Mouse (Mus musculus) CH12.LX (cell line): ENCODE measurements around the gene Zswim9. TPM values are rescaled to one million over a fixed set of nuclear protein-coding genes. Genes with fewer than 3 reads are reported as not detected.

Experiments
- DNase-seq: peaks from one replicate; pipeline ENCODE4 v3.0.0-alpha.2; 2013; ENCODE audit errors: extremely low read depth
- H3K27ac ChIP-seq: 2 replicates; pipeline ENCODE4 v1.5.1; 2012; ENCODE audit warnings: low read depth, mild to moderate bottlenecking, control low read depth, moderate library complexity; ENCODE audit not compliant: insufficient read depth
- H3K27me3 ChIP-seq: replicated peaks from 2 replicates; pipeline ENCODE3; 2012; ENCODE audit warnings: inconsistent platforms
- H3K36me3 ChIP-seq, 2 experiments: replicated peaks in 1 of 2; 2 replicates each; pipeline versions ENCODE3 to v1.6.1; 2012; ENCODE audit warnings: inconsistent platforms in 1 of 2, low read length in 1 of 2, mild to moderate bottlenecking in 1 of 2, mixed read lengths in 1 of 2, moderate library complexity in 1 of 2; ENCODE audit not compliant: control insufficient read depth in 1 of 2, insufficient read depth in 1 of 2
- H3K4me1 ChIP-seq, 2 experiments: 2 replicates each; pipeline ENCODE4 v1.6.1; 2012; ENCODE audit warnings: inconsistent platforms in 1 of 2, moderate library complexity in 1 of 2; ENCODE audit not compliant: insufficient read depth in 2 of 2, control insufficient read depth in 1 of 2
- H3K4me2 ChIP-seq: 2 replicates; pipeline ENCODE4 v1.6.1; 2012; ENCODE audit warnings: low read depth, mild to moderate bottlenecking, control low read depth; ENCODE audit not compliant: poor library complexity, insufficient read depth, severe bottlenecking
- H3K4me3 ChIP-seq, 3 experiments: fragments of 150-350 bp in 1 of 3; sonication (generic) in 1 of 3; replicated peaks in 1 of 3; 2 replicates each; pipeline versions ENCODE3 to v1.5.1; 2011 to 2012; ENCODE audit warnings: low read depth in 2 of 3, low read length in 2 of 3, mild to moderate bottlenecking in 2 of 3, moderate library complexity in 2 of 3, control low read depth in 1 of 3, improper control_type of control experiment in 1 of 3, inconsistent platforms in 1 of 3, mixed read lengths in 1 of 3; ENCODE audit not compliant: poor library complexity in 1 of 3
- H3K79me2 ChIP-seq: replicated peaks from 2 replicates; pipeline ENCODE4 v1.6.1; 2012; ENCODE audit warnings: mild to moderate bottlenecking, moderate library complexity; ENCODE audit not compliant: control insufficient read depth, poor library complexity, insufficient read depth, severe bottlenecking; ENCODE audit errors: extremely low read depth
- H3K9ac ChIP-seq: 2 replicates; pipeline ENCODE4 v1.6.1; 2012; ENCODE audit warnings: low read depth, mild to moderate bottlenecking, control low read depth, moderate library complexity; ENCODE audit not compliant: insufficient read depth
- H3K9me3 ChIP-seq: replicated peaks from 2 replicates; pipeline ENCODE3; 2012; ENCODE audit warnings: low read length, inconsistent platforms, mixed read lengths
- CHD1 ChIP-seq: IDR thresholded peaks from 2 replicates; pipeline ENCODE4 v1.6.1; 2012; ENCODE audit warnings: low read depth, low read length, improper control_type of control experiment, inconsistent platforms
- E2F4 ChIP-seq: IDR thresholded peaks from 2 replicates; pipeline ENCODE4 v1.6.1; 2011; ENCODE audit warnings: low read depth, low read length, improper control_type of control experiment; ENCODE audit not compliant: insufficient replicate concordance
- ELF1 ChIP-seq: IDR thresholded peaks from 2 replicates; pipeline ENCODE4 v1.6.1; 2014; ENCODE audit warnings: low read depth, mild to moderate bottlenecking, inconsistent platforms, low read length, improper control_type of control experiment
- EP300 ChIP-seq: IDR thresholded peaks from 2 replicates; pipeline ENCODE4 v1.6.1; 2011; ENCODE audit warnings: low read length, improper control_type of control experiment
- GABPA ChIP-seq: IDR thresholded peaks from 2 replicates; pipeline ENCODE4 v1.6.1; 2012; ENCODE audit warnings: low read depth, low read length, improper control_type of control experiment, inconsistent platforms; ENCODE audit not compliant: insufficient replicate concordance
- HCFC1 ChIP-seq: IDR thresholded peaks from 2 replicates; pipeline ENCODE4 v1.6.1; 2012; ENCODE audit warnings: low read depth, mild to moderate bottlenecking, inconsistent platforms, low read length, improper control_type of control experiment
- IRF4 ChIP-seq: IDR thresholded peaks from 2 replicates; pipeline ENCODE4 v1.6.1; 2014; ENCODE audit warnings: low read depth, mild to moderate bottlenecking, inconsistent platforms, low read length, improper control_type of control experiment
- MEF2A ChIP-seq: IDR thresholded peaks from 2 replicates; pipeline ENCODE4 v1.6.1; 2014; ENCODE audit warnings: low read depth, mild to moderate bottlenecking, inconsistent platforms, low read length, improper control_type of control experiment, borderline replicate concordance
- NRF1 ChIP-seq: IDR thresholded peaks from 2 replicates; pipeline ENCODE4 v1.6.1; 2014; ENCODE audit warnings: low read depth, mild to moderate bottlenecking, inconsistent platforms, low read length, improper control_type of control experiment, moderate library complexity
- POLR2A ChIP-seq: IDR thresholded peaks from 2 replicates; pipeline ENCODE4 v1.6.1; 2011; ENCODE audit warnings: low read depth, mild to moderate bottlenecking, improper control_type of control experiment, low read length
- RAD21 ChIP-seq: IDR thresholded peaks from 2 replicates; pipeline ENCODE4 v1.6.1; 2011; ENCODE audit warnings: low read depth, mild to moderate bottlenecking, low read length, improper control_type of control experiment, moderate library complexity
- RCOR1 ChIP-seq: conservative IDR thresholded peaks from 2 replicates; pipeline ENCODE4 v1.6.1; 2012; ENCODE audit warnings: low read depth, mild to moderate bottlenecking, inconsistent platforms, low read length, improper control_type of control experiment
- SIN3A ChIP-seq: IDR thresholded peaks from 2 replicates; pipeline ENCODE4 v1.6.1; 2012; ENCODE audit warnings: low read length, improper control_type of control experiment, inconsistent platforms
- SMC3 ChIP-seq: IDR thresholded peaks from 2 replicates; pipeline ENCODE4 v1.6.1; 2011; ENCODE audit warnings: low read depth, low read length, improper control_type of control experiment
- UBTF ChIP-seq: IDR thresholded peaks from 2 replicates; pipeline ENCODE4 v1.6.1; 2012; ENCODE audit warnings: low read depth, mild to moderate bottlenecking, inconsistent platforms, low read length, improper control_type of control experiment, moderate library complexity
- ZKSCAN1 ChIP-seq: IDR thresholded peaks from 2 replicates; pipeline ENCODE4 v1.6.1; 2012; ENCODE audit warnings: low read depth, inconsistent platforms, low read length, improper control_type of control experiment, borderline replicate concordance
- ZMIZ1 ChIP-seq: IDR thresholded peaks from 2 replicates; pipeline ENCODE4 v1.6.1; 2012; ENCODE audit warnings: low read depth, mild to moderate bottlenecking, inconsistent platforms, low read length, improper control_type of control experiment
- dilution Hi-C: fragments of 300-500 bp; cut with MboI; formaldehyde crosslinking; loops from 2 replicates; pipeline ENCODE4 v1.14.3; 2020; ENCODE audit warnings: low sequenced_read_pairs; ENCODE audit not compliant: extremely low pct_unique_long_range_greater_than_20kb, extremely low pct_ligation_motif_present
- in situ Hi-C: fragments of 300-500 bp; cut with MboI; formaldehyde crosslinking; loops from 3 replicates; pipeline ENCODE4 v1.14.3; 2019; ENCODE audit warnings: low sequenced_read_pairs, low pct_ligation_motif_present, low pct_unique_long_range_greater_than_20kb, mixed read lengths
- polyA plus RNA-seq: library from polyadenylated mRNA; unstranded; fragments of >175 nt; gene quantifications from 2 replicates; pipeline ENCODE4 v1.2.1, GENCODE M21; 2012; ENCODE audit warnings: low read depth; ENCODE audit not compliant: insufficient read length
- total RNA-seq, 2 experiments: library from RNA; depleted of rRNA; stranded (reverse); fragments of 300-350 nt in 1 of 2; fragments of >200 nt in 1 of 2; gene quantifications; 2 replicates each; pipeline ENCODE4 v1.2.3; 2012 to 2014

Zswim9 gene
- total and polyA plus RNA-seq, 3 experiments = 1.3 to 5.5 (median 4.2) TPM

GRCm38 (mm10) chr7:13293878-13294855 is 15.6 kb upstream of the Zswim9 start:
- no peak for TF ChIP-seq E2F4
- no peak for TF ChIP-seq RAD21
- TF ChIP-seq UBTF = no peak
- TF ChIP-seq MEF2A = no peak
- no peak for TF ChIP-seq POLR2A
- no peak for TF ChIP-seq ZKSCAN1
- TF ChIP-seq, all 38 proteins: peak for 0
- H3K4me2 ChIP-seq = no peak overlapping the region
- H3K36me3 ChIP-seq = peaks cover 88 to 97% of the 10 kb centered on the region in 2 experiments
- H3K9me3 ChIP-seq = no peaks in the 10 kb centered on the region
- no peak overlapping the region for H3K4me3 ChIP-seq
- in situ Hi-C loops = loop anchor here (25.0 kb wide), 1 partner anchor 232 kb away; the partner anchor contains the start of gene Mzf1
- H3K79me2 ChIP-seq = no peaks in the 10 kb centered on the region
- dilution Hi-C loops = no loop called here
- no peak overlapping the region for H3K9ac ChIP-seq
- H3K4me1 ChIP-seq = no peaks in the 10 kb centered on the region
- H3K27me3 ChIP-seq = no peaks in the 10 kb centered on the region
- no peak for DNase-seq
- no peak overlapping the region for H3K27ac ChIP-seq

- Histone ChIP-seq H3K79me2 (no peaks in the 10 kb centered on the region), H3K36me3 (peaks cover 87 to 99% of the 10 kb centered on the region in 2 experiments), H3K4me1 (no peaks in the 10 kb centered on the region), H3K9ac (no peak overlapping the region), H3K27ac (no peak overlapping the region), H3K4me3 (no peak overlapping the region), H3K27me3 (no peaks in the 10 kb centered on the region), H3K4me2 (no peak overlapping the region), H3K9me3 (no peaks in the 10 kb centered on the region)
- dilution Hi-C loops (no loop called here), in situ Hi-C loops (loop anchor here (25.0 kb wide), 1 partner anchor 229 kb away; the partner anchor contains the start of gene Mzf1)
- DNase-seq = no peak
- no peak for TF ChIP-seq EP300
- no peak for TF ChIP-seq ZMIZ1
- no peak for TF ChIP-seq UBTF
- TF ChIP-seq E2F4 = no peak
- TF ChIP-seq RCOR1 = no peak
- TF ChIP-seq CHD1 = no peak
- TF ChIP-seq GABPA = no peak
- no peak for TF ChIP-seq SMC3
- TF ChIP-seq NRF1 = no peak
- TF ChIP-seq HCFC1 = no peak
- no peak for TF ChIP-seq POLR2A
- no peak for TF ChIP-seq ELF1
- TF ChIP-seq IRF4 = no peak
- no peak for TF ChIP-seq SIN3A
- TF ChIP-seq, all 38 proteins: peak for 0
Observed at GRCm38 (mm10) chr7:13291370-13291769, 12.8 kb upstream of the Zswim9 start.
